Mouse (Mus musculus): ENCODE measurements at regions not wholly inside any gene's neighbourhood (a gene's known extent, or its start where the extent isn't known, plus 50 kb on each side); places are given as distances from the start of the nearest gene placed in this dataset.

DNA sequence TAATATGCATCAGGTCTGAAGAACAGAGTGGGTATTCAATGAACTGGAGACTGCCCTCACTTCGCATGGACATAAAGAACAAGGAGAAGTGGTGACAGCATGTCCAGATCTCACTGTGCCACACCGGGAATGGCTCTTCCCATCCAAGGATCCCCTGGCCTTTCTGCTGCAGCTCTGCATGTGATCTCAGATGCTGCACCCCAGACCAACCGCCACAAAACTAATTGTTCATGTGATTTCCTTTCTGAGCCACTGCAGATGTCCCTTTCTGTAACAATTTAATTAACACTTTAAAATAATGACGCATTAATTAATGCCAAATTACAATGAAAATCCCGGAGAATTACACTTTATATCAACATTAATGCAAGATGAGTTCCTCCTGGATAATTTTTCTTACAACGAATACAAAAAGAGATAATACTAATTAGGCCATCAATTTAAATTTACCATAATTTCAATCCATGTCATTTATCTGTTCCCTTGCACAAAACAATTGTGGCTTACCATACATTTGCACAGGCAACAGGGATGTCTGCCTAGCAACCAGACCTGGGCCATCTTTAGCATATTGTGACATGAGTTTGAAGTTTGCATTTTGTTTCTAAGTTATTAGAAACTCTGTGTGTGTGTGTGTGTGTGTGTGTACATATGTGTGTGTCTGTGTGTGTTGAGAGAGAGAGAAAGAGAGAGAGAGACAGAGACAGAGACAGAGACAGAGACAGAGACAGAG lies 630.9 kb upstream of the Pkn2 start:
- no peak for TF ChIP-seq CTCF (IDR thresholded peaks at IDR 0.05; ENCODE audit: low read depth, low read length)
- no peak for TF ChIP-seq POLR2A (IDR thresholded peaks at IDR 0.05; ENCODE audit: extremely low read depth, insufficient read depth, low read length)

Data from liver, adult 2 months (tissue).